Mouse (Mus musculus) frontal cortex, postnatal 25 days (tissue): ENCODE measurements around the gene Timm23.

Experiments
- DNase-seq, 2 experiments: peaks; one replicate each; pipeline ENCODE4 v3.0.0; 2022; ENCODE audit warnings: low spot score in 2 of 2

The Timm23 gene

DNA sequence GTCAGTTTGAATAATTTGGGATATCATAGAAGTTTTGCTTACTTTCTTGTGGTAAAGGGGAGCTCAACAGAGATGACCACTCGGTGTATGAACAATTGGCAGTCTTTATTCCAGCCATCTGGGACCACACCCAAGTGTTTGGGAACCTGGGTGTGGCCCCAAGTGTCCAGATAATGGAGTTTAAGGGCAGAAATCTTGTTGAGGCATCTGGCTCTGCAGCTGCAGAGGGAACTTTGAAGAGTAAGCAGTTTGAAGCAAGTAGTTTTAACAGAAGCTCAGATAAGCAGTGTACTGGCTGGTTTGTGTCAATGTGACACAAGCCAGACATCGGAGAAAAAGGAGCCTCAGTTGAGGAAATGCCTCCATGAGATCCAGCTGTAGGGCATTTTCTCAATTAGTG, 67.4 kb downstream of the Timm23 start:
- DNase-seq = no peak

DNA sequence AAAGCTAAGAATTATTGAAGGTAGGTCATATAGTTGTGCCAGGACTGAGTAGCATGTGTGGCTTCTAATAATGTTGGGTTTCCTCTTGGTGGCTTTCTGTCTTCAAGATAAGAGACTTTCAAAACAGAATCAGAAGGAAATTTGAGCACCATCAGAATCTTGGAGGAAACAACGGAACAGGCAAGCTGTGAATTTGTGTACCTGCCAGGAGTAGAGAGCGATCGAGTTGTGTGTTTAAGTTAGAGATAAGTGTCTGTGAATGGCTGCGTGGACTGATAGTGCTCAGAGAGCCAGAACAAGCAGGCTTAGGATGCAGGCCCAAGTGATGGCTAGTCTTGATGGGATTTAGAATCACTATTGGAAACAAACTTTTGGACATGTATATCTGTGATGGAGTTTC, 69.9 kb downstream of the Timm23 start:
- no peak for DNase-seq
